Mouse (Mus musculus) liver, embryonic 14.5 days (tissue): ENCODE data around the gene Ddit4. TPM values are rescaled to one million over a fixed set of nuclear protein-coding genes. Genes with fewer than 3 reads are reported as not detected.

Experiments
- ATAC-seq: fragments of 200-750 bp; cut with Nextera tagmentation; 2 replicates; pipeline ENCODE4 v1.8.0; 2017; ENCODE audit warnings: moderate number of reproducible peaks, mild to moderate bottlenecking, moderate library complexity; ENCODE audit not compliant: insufficient read depth
- DNase-seq, 3 experiments: peaks; one replicate each; pipeline ENCODE4 v3.0.0-alpha.2; 2012 to 2013; ENCODE audit warnings: low read depth in 3 of 3, low spot score in 3 of 3
- H3K27ac ChIP-seq: fragments of 300-500 bp; sonication (generic); 2 replicates; pipeline ENCODE4 v1.5.1; 2014; ENCODE audit warnings: moderate library complexity, mild to moderate bottlenecking, control low read depth, inconsistent platforms
- H3K27me3 ChIP-seq: fragments of 300-500 bp; sonication (generic); 2 replicates; pipeline ENCODE4 v1.6.1; 2014; ENCODE audit warnings: mild to moderate bottlenecking, low read length, moderate library complexity; ENCODE audit not compliant: control insufficient read depth, insufficient read depth
- H3K36me3 ChIP-seq: fragments of 300-500 bp; sonication (generic); replicated peaks from 2 replicates; pipeline ENCODE4 v1.6.1; 2014; ENCODE audit warnings: low read depth; ENCODE audit not compliant: control insufficient read depth, insufficient read depth
- H3K4me1 ChIP-seq, 2 experiments: fragments of 200-500 bp in 1 of 2; fragments of 300-500 bp in 1 of 2; sonication (generic) in 1 of 2; replicated peaks; 2 replicates each; pipeline ENCODE4 v1.6.1; 2012 to 2014; ENCODE audit warnings: antibody characterized with exemption in 1 of 2, inconsistent platforms in 1 of 2, low read length in 1 of 2; ENCODE audit not compliant: control insufficient read depth in 2 of 2, insufficient read depth in 2 of 2
- H3K4me2 ChIP-seq: fragments of 300-500 bp; sonication (generic); 2 replicates; pipeline ENCODE4 v1.6.1; 2014; ENCODE audit warnings: low read depth, mild to moderate bottlenecking, control low read depth, moderate library complexity
- H3K4me3 ChIP-seq, 2 experiments: fragments of 200-500 bp in 1 of 2; fragments of 300-500 bp in 1 of 2; sonication (generic) in 1 of 2; 2 replicates each; pipeline ENCODE4 v1.5.1; 2012 to 2014; ENCODE audit warnings: low read depth in 2 of 2, low read length in 2 of 2, mild to moderate bottlenecking in 2 of 2, control low read depth in 1 of 2, inconsistent platforms in 1 of 2, moderate library complexity in 1 of 2; ENCODE audit not compliant: insufficient read depth in 1 of 2
- H3K9ac ChIP-seq: fragments of 300-500 bp; sonication (generic); replicated peaks from 2 replicates; pipeline ENCODE4 v1.6.1; 2014; ENCODE audit warnings: mild to moderate bottlenecking, control low read depth, moderate library complexity
- H3K9me3 ChIP-seq: fragments of 300-500 bp; sonication (generic); 2 replicates; pipeline ENCODE4 v1.6.1; 2016; ENCODE audit warnings: low read length, mixed read lengths; ENCODE audit not compliant: control insufficient read depth
- CTCF ChIP-seq: IDR thresholded peaks from 2 replicates; pipeline ENCODE4 v1.5.1; 2016; ENCODE audit warnings: antibody characterized with exemption, low read depth, control low read depth
- EP300 ChIP-seq: IDR thresholded peaks from 2 replicates; pipeline ENCODE4 v1.6.1; 2016; ENCODE audit warnings: antibody characterized with exemption, low read depth
- WGBS: fragments of 180-500 bp; shearing (Covaris S2); extraction: QIAGEN DNeasy Blood & Tissue Kit; methylation state at CpG from one replicate; pipeline ENCODE4 v1.1.7; 2014; ENCODE audit not compliant: insufficient replicate concordance; 5-methylcytosine and 5-hydroxymethylcytosine counted together
- polyA plus RNA-seq, 2 experiments: library from polyadenylated mRNA; depleted of rRNA in 1 of 2; stranded (reverse) in 1 of 2; unstranded in 1 of 2; fragments of >200 nt; fragmentation: Nextera tagmentation in 1 of 2; extraction: Ambion mirVana in 1 of 2; gene quantifications; 2 replicates each; pipeline versions ENCODE4 v1.2.1 to v1.2.3; 2012 to 2014

Gene Ddit4
- polyA plus RNA-seq, 2 experiments = 0.39 to 3.3 TPM

DNA sequence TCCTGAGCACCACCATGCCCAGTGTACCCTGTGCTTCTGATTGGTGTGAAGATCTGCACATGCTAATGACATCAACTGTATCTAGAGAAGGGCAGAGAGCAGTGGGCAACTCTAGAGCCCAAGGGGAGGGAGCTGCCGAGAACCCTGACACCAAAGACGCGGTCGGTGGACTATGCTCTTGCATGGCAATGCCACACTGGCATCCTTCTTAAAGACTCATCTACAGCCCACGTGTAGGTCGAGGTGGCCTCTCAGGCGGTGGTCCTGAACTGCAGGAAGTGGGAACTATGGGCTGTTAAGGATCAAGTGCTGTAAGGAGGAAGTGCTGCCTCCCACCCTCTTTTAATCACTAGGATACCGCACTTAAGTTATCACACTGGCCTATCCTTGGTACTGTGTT lies 40.4 kb upstream of the Ddit4 start:
- WGBS = 67% methylated on average over 8 of the region's 8 CpGs
- H3K4me1 ChIP-seq = no peaks in the 10 kb centered on the region
- no peaks in the 10 kb centered on the region for H3K9me3 ChIP-seq
- TF ChIP-seq EP300 = no peak
- no peak for TF ChIP-seq CTCF
- no peak overlapping the region for H3K4me2 ChIP-seq
- no peak overlapping the region for H3K27ac ChIP-seq
- H3K27me3 ChIP-seq = no peaks in the 10 kb centered on the region
- H3K9ac ChIP-seq = no peak overlapping the region
- ATAC-seq (no peak), DNase-seq (no peak)
- peaks cover 38% of the 10 kb centered on the region for H3K36me3 ChIP-seq
- no peak overlapping the region for H3K4me3 ChIP-seq

DNA sequence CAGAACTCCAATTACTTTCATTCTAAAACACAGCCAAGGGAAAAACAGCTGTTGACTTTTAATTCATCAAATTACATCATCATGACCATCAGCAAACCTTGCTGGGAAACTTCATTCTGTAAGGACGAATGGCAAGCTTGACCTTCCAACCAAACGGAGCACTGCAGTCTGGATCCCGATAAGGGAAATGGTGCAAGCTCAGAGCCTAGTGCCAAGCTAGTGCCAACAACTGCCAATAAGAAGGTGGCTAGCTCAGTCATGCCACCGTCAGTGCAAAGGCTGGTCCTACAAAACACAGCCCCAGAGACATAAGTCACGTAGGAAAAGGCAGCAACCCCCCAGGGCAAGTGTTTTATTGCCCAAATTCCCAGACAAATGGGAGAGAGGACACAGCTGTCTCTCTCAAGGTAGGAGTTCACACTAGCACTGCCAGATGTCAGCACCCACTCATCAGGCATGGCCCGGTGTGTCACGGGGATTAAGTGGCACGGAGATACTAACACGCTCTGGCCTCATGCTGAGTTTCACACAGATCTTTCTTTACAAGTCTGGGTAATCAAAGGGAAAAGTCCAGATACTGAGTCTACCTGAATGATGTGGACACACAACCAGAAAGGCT lies 39.7 kb upstream of the Ddit4 start:
- no peak overlapping the region for H3K9ac ChIP-seq
- H3K4me3 ChIP-seq = no peak overlapping the region
- TF ChIP-seq CTCF = no peak
- no peak for TF ChIP-seq EP300
- no peak overlapping the region for H3K4me2 ChIP-seq
- peaks cover 36% of the 10 kb centered on the region for H3K36me3 ChIP-seq
- H3K4me1 ChIP-seq = no peaks in the 10 kb centered on the region
- H3K9me3 ChIP-seq = no peaks in the 10 kb centered on the region
- no peak for DNase-seq
- no peaks in the 10 kb centered on the region for H3K27me3 ChIP-seq
- no peak overlapping the region for H3K27ac ChIP-seq
- 86% methylated on average over 9 of the region's 9 CpGs for WGBS
- no peak for ATAC-seq

DNA sequence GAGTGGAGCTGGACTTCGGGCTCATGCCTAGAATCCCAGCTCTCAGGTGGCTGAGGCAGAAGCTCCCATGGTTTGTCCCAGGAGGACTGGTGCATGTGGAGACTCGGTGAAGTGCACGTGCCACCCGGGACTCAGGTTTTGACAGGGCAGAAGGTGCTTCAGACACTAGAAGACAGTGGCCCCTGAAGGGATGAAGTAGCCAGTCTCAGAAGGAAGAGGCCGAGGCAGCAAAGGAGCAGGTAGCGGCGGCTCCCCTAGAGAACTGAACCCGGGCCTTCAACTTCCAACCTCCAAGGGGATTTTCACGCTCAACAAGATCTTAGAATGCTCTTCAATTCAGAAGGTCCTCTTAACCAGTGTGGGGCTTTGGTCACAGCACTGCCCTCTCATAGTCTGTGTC lies 38.8 kb upstream of the Ddit4 start:
- H3K36me3 ChIP-seq = peaks cover 33% of the 10 kb centered on the region
- H3K27ac ChIP-seq = no peak overlapping the region
- TF ChIP-seq EP300 = no peak
- no peak for TF ChIP-seq CTCF
- no peaks in the 10 kb centered on the region for H3K9me3 ChIP-seq
- H3K4me1 ChIP-seq = no peaks in the 10 kb centered on the region
- no peak overlapping the region for H3K9ac ChIP-seq
- H3K4me3 ChIP-seq = no peak overlapping the region
- WGBS = 87% methylated on average over 9 of the region's 9 CpGs
- H3K27me3 ChIP-seq = no peaks in the 10 kb centered on the region
- DNase-seq (no peak), ATAC-seq (no peak)
- no peak overlapping the region for H3K4me2 ChIP-seq

DNA sequence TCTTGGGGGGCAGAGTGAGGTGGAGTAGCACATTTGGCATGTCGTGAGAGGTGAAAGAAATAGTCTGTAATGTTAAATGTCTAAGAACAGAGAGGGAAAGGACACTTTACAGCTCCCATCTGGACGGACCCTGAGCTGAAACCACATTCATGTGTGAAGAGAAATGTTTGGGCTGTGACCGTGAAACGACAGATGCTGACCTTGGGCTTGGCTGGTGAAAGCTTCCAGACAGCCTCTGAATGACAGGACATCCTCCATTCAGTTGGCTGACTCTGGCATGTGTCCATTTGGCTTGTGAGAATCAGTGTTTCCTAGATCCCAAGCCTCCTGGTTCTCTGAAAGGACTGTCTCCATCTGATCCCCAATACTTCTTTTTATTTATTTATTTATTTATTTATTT lies 36.4 kb upstream of the Ddit4 start:
- TF ChIP-seq CTCF (no peak), EP300 (no peak)
- 67% methylated on average over 4 of the region's 4 CpGs for WGBS
- H3K27me3 ChIP-seq = no peaks in the 10 kb centered on the region
- no peak overlapping the region for H3K9ac ChIP-seq
- H3K4me2 ChIP-seq = no peak overlapping the region
- no peaks in the 10 kb centered on the region for H3K4me1 ChIP-seq
- H3K27ac ChIP-seq = no peak overlapping the region
- H3K36me3 ChIP-seq = peaks cover 22% of the 10 kb centered on the region
- DNase-seq = no peak
- H3K4me3 ChIP-seq = no peak overlapping the region
- ATAC-seq = no peak
- H3K9me3 ChIP-seq = no peaks in the 10 kb centered on the region

DNA sequence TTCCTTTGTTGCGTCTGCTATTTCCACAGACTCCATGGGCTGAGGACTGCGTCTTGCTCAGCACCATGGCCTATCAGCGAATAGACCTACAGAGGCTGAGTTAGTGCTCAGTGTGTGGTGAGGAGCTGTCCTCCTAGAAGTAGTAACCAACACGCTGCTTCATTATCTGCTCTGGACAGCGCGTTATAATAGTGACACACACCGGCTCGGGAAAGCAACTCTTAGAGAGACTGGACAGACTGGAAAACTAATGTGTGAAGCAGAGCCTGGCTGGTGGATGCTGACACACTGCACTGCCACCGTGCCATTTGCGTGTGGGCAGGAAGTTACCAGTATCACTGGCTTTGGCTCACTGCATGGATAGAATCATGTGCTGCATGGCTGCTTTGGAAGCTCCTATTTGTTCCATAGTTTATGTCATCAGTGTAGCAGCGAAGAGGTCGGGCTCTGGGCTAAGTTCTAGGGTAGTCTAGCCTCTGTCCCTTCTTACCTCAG lies 30.8 kb upstream of the Ddit4 start:
- H3K36me3 ChIP-seq = no peaks in the 10 kb centered on the region; the same call in 1 of the 2 replicates
- no peak for DNase-seq
- H3K9me3 ChIP-seq = no peaks in the 10 kb centered on the region
- TF ChIP-seq CTCF = no peak
- TF ChIP-seq EP300 = no peak
- no peak overlapping the region for H3K4me3 ChIP-seq
- H3K4me1 ChIP-seq = peaks cover 0 to 16% of the 10 kb centered on the region in 2 experiments; a peak in 2 of 4 replicates
- ATAC-seq = no peak
- no peak overlapping the region for H3K27ac ChIP-seq
- H3K9ac ChIP-seq = no peak overlapping the region
- no peaks in the 10 kb centered on the region for H3K27me3 ChIP-seq
- WGBS = 52% methylated on average over 12 of the region's 12 CpGs
- H3K4me2 ChIP-seq = no peak overlapping the region
